Mouse (Mus musculus) stomach, embryonic 15.5 days (tissue): ENCODE results near the gene Pknox2. TPM values are rescaled to one million over a fixed set of nuclear protein-coding genes. Genes with fewer than 3 reads are reported as not detected.

Experiments
- ATAC-seq: fragments of 200-750 bp; cut with Nextera tagmentation; 2 replicates; pipeline ENCODE4 v1.8.0; 2017; ENCODE audit warnings: low read depth, moderate number of reproducible peaks, moderate TSS enrichment; ENCODE audit not compliant: insufficient read depth, low FRiP score
- H3K27ac ChIP-seq: fragments of 300-500 bp; sonication (generic); 2 replicates; pipeline ENCODE4 v1.5.1; 2015; ENCODE audit warnings: mild to moderate bottlenecking, inconsistent platforms
- H3K27me3 ChIP-seq: fragments of 300-500 bp; sonication (generic); replicated peaks from 2 replicates; pipeline ENCODE4 v1.6.1; 2015; ENCODE audit warnings: inconsistent platforms
- H3K36me3 ChIP-seq: fragments of 300-500 bp; sonication (generic); 2 replicates; pipeline ENCODE4 v1.6.1; 2015; ENCODE audit warnings: inconsistent platforms
- H3K4me1 ChIP-seq: fragments of 300-500 bp; sonication (generic); 2 replicates; pipeline ENCODE4 v1.6.1; 2015; ENCODE audit warnings: inconsistent platforms
- H3K4me2 ChIP-seq: fragments of 300-500 bp; sonication (generic); 2 replicates; pipeline ENCODE4 v1.6.1; 2015; ENCODE audit warnings: mild to moderate bottlenecking, inconsistent platforms
- H3K4me3 ChIP-seq: fragments of 300-500 bp; sonication (generic); replicated peaks from 2 replicates; pipeline ENCODE4 v1.5.1; 2015; ENCODE audit warnings: inconsistent platforms
- H3K9ac ChIP-seq: fragments of 300-500 bp; sonication (generic); 2 replicates; pipeline ENCODE4 v1.6.1; 2015; ENCODE audit warnings: inconsistent platforms
- H3K9me3 ChIP-seq: fragments of 300-500 bp; sonication (generic); 2 replicates; pipeline ENCODE4 v1.6.1; 2016; ENCODE audit warnings: inconsistent platforms
- WGBS: fragments of 180-500 bp; shearing (Covaris S2); methylation state at CpG from one replicate; pipeline ENCODE4 v1.1.7; 2015; 5-methylcytosine and 5-hydroxymethylcytosine counted together
- polyA plus RNA-seq: library from polyadenylated mRNA; unstranded; fragments of >200 nt; fragmentation: Nextera tagmentation; extraction: Ambion mirVana; gene quantifications from 2 replicates; pipeline ENCODE4 v1.2.1, GENCODE M21; 2015

The Pknox2 gene
- polyA plus RNA-seq, 1 experiment from 2014 or later, result 8.3 TPM

DNA sequence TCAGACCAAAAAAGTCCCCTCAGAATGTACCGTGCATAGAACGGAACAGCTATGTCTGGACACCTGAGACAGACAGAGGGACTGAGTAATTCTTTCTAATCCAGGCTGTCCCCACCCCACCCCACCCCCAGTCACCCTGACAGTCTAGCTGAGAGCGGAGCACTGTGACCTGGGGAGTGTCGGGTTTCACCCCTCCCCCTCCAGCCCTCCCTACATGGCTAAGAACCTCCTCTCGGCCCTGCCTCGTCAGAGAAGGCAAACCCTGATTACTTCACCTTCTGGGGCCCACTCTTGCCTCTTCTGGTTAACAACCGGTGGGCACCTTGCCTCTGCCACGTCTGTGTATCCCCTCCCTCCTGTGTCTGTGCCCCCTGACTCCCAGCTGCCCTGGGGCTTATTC, 7.7 kb downstream of the Pknox2 start:
- Histone ChIP-seq H3K27ac (no peak overlapping the region), H3K9me3 (no peaks in the 10 kb centered on the region), H3K4me2 (peak overlapping the region; percentile 42), H3K4me3 (no peak overlapping the region), H3K27me3 (0 out of 2 replicates have a peak, but pooled peaks cover under 1% of the 10 kb centered on the region), H3K36me3 (no peaks in the 10 kb centered on the region), H3K9ac (no peak overlapping the region), H3K4me1 (peaks cover 13% of the 10 kb centered on the region)
- peak; percentile 82 for ATAC-seq
- 6% methylated on average over 8 of the region's 8 CpGs for WGBS

DNA sequence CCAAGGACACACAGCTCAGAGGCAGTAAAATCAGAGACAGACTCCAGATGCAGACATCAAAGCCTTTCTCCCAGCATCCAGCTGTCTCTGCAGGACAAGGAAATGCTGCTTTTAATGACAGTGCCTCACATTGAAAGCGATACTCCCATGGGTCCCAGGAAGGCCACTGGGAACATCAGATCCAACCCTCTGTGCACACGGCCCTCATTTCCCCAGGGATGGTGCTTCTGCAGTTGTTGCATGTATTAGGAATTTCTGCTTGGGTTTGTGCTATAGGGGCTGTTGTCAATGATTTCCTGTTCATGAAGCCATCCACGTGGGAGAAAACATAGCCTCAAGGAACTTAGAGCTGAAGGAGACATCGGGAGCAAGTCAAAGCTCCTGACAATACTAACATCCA, 8.3 kb downstream of the Pknox2 start:
- 46% methylated on average over 4 of the region's 4 CpGs for WGBS
- H3K36me3 ChIP-seq, result no peaks in the 10 kb centered on the region

DNA sequence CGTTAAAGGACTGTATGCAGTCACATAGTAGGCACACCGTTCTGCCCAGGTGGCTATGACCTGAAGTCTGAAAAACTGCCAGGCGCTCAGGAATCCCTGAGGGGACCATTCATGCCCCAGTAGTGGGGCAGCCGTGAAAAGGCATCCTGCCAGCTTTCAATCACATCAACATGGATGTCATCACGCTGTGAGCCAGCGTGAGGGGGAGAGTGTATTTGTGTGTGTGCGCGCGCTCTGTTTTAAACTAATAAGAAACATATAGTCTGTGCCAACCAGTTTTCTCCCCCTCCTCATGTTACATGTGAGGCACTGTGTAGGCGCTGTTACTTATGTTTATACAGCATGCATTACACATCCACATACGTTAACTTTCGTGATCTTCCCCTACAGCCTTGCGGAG, 10.9 kb downstream of the Pknox2 start:
- Histone ChIP-seq H3K27me3 (no peaks in the 10 kb centered on the region), H3K9me3 (no peaks in the 10 kb centered on the region), H3K4me2 (no peak overlapping the region), H3K4me3 (no peak overlapping the region), H3K4me1 (peaks cover 11% of the 10 kb centered on the region), H3K27ac (no peak overlapping the region), H3K9ac (no peak overlapping the region), H3K36me3 (no peaks in the 10 kb centered on the region)
- ATAC-seq, result no peak
- 75% methylated on average over 13 of the region's 13 CpGs for WGBS

More for the DNA sequence above, 8.3 kb downstream of the Pknox2 start:
- Histone ChIP-seq H3K4me2 (no peak overlapping the region), H3K9ac (no peak overlapping the region), H3K4me1 (peaks cover 13% of the 10 kb centered on the region), H3K27ac (no peak overlapping the region), H3K27me3 (no peaks in the 10 kb centered on the region), H3K4me3 (no peak overlapping the region), H3K9me3 (no peaks in the 10 kb centered on the region)
- no peak for ATAC-seq

DNA sequence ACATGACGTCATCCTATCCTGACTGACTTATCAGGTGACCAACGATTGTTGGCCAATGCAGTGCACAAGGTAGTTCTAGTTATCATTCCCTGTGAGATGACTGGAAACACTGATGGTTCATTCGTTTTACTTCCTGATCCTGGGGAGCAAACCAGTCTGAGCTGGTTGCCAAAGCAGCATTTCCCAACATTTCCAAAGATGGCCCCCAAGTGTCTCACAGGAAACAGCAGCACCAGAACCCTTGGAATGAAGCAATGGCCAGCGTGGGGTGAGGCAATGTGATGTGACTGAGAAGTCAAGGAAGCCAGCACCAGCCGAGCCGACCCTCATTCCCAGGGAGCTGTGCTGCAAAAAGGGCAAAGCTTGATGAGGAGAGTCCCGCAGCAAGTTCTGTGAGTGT, 13.7 kb downstream of the Pknox2 start:
- H3K9me3 ChIP-seq, result no peaks in the 10 kb centered on the region
- no peak overlapping the region for H3K27ac ChIP-seq
- WGBS, result 81% methylated on average over 7 of the region's 7 CpGs
- H3K36me3 ChIP-seq, result no peaks in the 10 kb centered on the region
- H3K27me3 ChIP-seq, result no peaks in the 10 kb centered on the region
- ATAC-seq, result no peak
- no peak overlapping the region for H3K4me2 ChIP-seq
- no peak overlapping the region for H3K4me3 ChIP-seq
- no peaks in the 10 kb centered on the region for H3K4me1 ChIP-seq
- no peak overlapping the region for H3K9ac ChIP-seq

DNA sequence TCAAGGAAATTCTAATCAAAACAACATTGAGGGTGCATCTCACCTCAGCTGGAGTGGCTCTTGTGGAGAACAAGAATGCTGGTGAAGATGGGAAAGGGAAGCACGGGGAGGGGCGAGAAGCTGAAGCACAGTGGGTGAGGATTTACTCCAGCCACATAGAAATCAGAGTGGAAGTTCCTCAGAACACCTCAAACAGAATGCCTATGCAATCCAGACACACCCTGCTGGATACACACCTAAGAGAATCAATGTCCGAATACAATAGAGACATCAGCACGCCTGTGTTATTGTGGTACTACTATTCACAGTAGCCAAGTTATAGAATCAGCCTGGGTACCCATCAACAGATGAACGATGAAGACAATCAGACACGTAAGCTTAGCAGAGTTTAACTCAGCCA, 18.2 kb downstream of the Pknox2 start:
- no peaks in the 10 kb centered on the region for H3K36me3 ChIP-seq
- no peak overlapping the region for H3K4me3 ChIP-seq
- no peaks in the 10 kb centered on the region for H3K9me3 ChIP-seq
- no peak overlapping the region for H3K9ac ChIP-seq
- H3K27ac ChIP-seq, result no peak overlapping the region
- 85% methylated on average over 6 of the region's 6 CpGs for WGBS
- H3K27me3 ChIP-seq, result no peaks in the 10 kb centered on the region
- H3K4me2 ChIP-seq, result no peak overlapping the region
- H3K4me1 ChIP-seq, result no peaks in the 10 kb centered on the region
- no peak for ATAC-seq

DNA sequence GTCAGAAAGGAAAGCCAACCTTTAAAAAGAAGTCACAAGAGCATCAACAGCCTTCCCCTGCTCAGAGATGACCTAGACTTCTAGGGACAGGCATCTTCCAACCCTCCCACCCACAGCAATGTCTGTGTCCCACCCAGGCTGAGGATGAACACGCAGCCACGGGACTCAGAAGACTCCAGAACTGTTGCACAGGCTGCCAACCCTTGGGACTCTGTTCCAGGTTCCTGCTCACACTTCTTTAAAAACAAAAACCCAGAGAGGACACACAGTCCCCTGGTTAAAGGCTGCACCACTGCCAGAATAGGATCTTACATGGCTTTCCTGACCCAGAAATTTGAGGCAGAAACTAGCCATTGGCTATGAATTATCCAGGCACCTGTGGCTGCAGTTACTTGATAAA, 21.0 kb downstream of the Pknox2 start:
- no peak overlapping the region for H3K9ac ChIP-seq
- no peaks in the 10 kb centered on the region for H3K9me3 ChIP-seq
- H3K4me1 ChIP-seq, result no peaks in the 10 kb centered on the region
- H3K36me3 ChIP-seq, result no peaks in the 10 kb centered on the region
- no peak overlapping the region for H3K27ac ChIP-seq
- H3K27me3 ChIP-seq, result no peaks in the 10 kb centered on the region
- H3K4me3 ChIP-seq, result no peak overlapping the region
- no peak for ATAC-seq
- no peak overlapping the region for H3K4me2 ChIP-seq
- 82% methylated on average over 2 of the region's 2 CpGs for WGBS

DNA sequence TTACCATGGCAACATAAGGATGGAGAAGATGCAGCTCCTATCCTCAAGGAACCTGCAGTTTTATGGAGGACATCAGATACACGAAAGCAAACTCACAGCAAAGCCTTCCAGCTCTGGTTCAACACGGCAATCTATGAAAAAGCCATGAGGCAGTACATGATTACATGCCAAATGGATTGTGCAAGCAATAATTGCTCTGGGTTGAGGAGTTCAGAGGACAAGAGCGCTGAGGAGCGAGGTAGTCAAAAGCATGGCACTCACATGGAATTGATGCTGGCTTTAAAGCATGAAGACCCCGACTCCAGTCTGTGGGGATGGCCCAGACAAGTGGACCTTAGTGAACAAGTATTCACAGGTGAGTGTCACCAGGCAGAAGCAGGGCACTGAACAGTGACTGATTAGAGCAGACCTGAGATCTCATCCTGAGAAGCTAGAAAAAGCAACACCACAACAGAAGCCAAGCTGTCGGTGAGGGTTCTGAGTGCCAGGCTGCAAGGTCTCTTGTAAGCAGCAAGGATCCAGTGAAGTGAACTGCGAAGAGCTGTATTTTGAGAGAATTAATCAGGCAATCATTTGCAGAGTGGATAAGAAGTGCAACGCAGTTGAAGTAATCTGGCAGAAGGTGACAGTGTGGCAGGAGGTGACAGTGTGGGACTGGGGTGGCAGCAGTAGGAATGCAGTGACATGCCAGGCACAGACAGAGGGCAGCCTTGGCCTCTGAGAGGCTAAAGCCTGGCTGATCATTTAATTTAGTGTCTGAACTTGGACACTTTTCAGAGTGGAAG, 22.3 kb downstream of the Pknox2 start:
- Histone ChIP-seq H3K27me3 (no peaks in the 10 kb centered on the region), H3K27ac (no peak overlapping the region), H3K9ac (no peak overlapping the region), H3K36me3 (no peaks in the 10 kb centered on the region), H3K4me1 (no peaks in the 10 kb centered on the region), H3K9me3 (no peaks in the 10 kb centered on the region), H3K4me3 (no peak overlapping the region), H3K4me2 (no peak overlapping the region)
- WGBS, result 84% methylated on average over 8 of the region's 8 CpGs
- ATAC-seq, result no peak

DNA sequence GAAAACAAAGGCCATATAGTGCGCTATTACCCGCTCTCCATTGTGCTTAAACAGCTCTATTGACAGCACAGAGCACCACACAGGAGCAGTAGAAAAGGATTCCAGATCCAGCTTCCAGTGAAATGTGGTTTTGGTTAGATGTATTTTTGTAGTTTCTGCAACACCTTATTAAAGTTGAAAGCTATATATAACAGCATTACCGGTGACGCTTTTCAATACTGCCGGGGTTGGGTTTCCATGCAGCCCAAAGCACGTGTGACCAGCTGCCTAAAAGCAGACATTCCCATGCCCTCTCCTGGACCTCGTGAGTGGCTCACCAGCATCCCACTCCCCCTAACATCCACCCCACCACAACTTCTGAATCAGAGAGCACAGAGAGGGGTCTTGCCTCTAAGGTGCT, 23.8 kb downstream of the Pknox2 start:
- H3K4me1 ChIP-seq, result no peaks in the 10 kb centered on the region
- H3K4me2 ChIP-seq, result no peak overlapping the region
- 74% methylated on average over 7 of the region's 7 CpGs for WGBS
- ATAC-seq, result no peak
- H3K4me3 ChIP-seq, result no peak overlapping the region
- no peaks in the 10 kb centered on the region for H3K27me3 ChIP-seq
- H3K27ac ChIP-seq, result no peak overlapping the region
- H3K36me3 ChIP-seq, result no peaks in the 10 kb centered on the region
- no peak overlapping the region for H3K9ac ChIP-seq
- H3K9me3 ChIP-seq, result no peaks in the 10 kb centered on the region

DNA sequence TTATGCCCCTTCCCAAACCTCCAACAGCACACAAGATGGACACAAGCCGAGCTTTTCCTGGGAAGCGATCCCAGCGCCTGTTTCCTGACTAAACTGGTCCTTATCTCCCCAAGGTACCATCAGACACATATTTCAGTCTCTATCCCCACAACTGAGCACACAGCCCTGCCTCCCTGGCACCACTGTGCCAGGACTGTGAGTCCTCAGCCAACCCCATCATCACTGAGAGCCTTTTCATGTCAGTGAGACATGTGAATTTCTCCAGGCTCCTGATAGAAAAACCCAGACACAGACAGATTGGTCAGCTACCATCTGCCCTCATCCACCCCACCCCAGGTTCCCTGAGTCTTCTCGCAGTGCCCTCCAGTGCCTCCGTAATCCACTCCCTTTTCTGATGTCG, 24.2 kb downstream of the Pknox2 start:
- no peak overlapping the region for H3K27ac ChIP-seq
- H3K4me1 ChIP-seq, result no peaks in the 10 kb centered on the region
- no peaks in the 10 kb centered on the region for H3K36me3 ChIP-seq
- ATAC-seq, result no peak
- no peak overlapping the region for H3K4me3 ChIP-seq
- H3K9me3 ChIP-seq, result no peaks in the 10 kb centered on the region
- no peak overlapping the region for H3K9ac ChIP-seq
- no peaks in the 10 kb centered on the region for H3K27me3 ChIP-seq
- H3K4me2 ChIP-seq, result no peak overlapping the region
- 69% methylated on average over 6 of the region's 6 CpGs for WGBS

DNA sequence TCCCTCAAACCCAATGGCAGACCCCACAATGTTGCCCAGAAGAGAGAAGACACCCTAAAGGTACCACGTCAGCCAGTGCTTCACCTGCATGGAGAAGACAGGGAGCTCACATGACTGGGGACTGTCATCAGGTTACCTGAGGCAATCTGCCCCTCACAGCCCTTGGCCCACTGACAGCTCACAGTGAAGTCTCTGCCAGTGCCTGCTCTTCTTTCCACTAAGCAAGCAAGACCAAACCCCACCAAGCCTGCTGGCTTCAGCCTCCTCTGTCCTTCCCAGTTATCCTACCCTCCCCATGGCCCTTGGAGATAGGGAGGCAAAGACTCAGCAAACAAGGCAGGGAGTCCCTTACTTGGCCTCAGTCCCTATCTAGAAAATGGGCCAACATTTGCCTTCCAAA, 24.8 kb downstream of the Pknox2 start:
- ATAC-seq, result no peak
- Histone ChIP-seq H3K36me3 (no peaks in the 10 kb centered on the region), H3K27me3 (no peaks in the 10 kb centered on the region), H3K4me2 (no peak overlapping the region), H3K9me3 (no peaks in the 10 kb centered on the region), H3K4me3 (no peak overlapping the region), H3K9ac (no peak overlapping the region), H3K4me1 (no peaks in the 10 kb centered on the region), H3K27ac (no peak overlapping the region)
- 60% methylated on average over 1 of the region's 1 CpGs for WGBS

DNA sequence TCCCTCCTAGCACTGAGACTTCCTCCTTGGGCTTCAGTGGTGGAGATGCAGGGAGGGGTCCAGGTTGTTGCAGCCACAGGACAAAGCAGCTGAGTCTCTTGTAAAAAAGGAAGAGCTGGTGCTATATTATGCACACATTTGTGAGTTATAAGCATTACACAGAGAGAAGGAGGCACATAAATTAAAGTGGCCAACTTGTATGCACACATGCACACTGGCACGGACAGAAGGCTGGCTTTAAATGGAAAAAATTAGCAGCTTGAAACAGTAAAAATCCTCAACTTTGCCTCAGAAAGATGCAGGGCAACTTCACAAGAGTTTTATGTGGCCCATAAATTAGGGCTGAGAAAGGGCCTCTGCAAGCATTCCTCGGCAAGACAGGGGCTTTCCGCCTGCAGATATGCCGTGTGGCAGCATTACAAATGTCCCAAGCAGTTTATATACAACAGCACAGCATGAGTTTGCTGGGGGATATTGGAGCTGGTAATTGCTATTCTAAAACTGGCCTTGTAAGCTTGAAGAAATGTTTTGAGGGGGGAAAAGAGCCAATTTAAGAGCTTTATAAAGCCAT, 25.4 kb downstream of the Pknox2 start:
- no peaks in the 10 kb centered on the region for H3K27me3 ChIP-seq
- H3K4me2 ChIP-seq, result no peak overlapping the region
- no peak for ATAC-seq
- no peak overlapping the region for H3K4me3 ChIP-seq
- H3K36me3 ChIP-seq, result no peaks in the 10 kb centered on the region
- 42% methylated on average over 4 of the region's 4 CpGs for WGBS
- H3K27ac ChIP-seq, result no peak overlapping the region
- no peak overlapping the region for H3K9ac ChIP-seq
- H3K4me1 ChIP-seq, result no peaks in the 10 kb centered on the region
- H3K9me3 ChIP-seq, result no peaks in the 10 kb centered on the region

DNA sequence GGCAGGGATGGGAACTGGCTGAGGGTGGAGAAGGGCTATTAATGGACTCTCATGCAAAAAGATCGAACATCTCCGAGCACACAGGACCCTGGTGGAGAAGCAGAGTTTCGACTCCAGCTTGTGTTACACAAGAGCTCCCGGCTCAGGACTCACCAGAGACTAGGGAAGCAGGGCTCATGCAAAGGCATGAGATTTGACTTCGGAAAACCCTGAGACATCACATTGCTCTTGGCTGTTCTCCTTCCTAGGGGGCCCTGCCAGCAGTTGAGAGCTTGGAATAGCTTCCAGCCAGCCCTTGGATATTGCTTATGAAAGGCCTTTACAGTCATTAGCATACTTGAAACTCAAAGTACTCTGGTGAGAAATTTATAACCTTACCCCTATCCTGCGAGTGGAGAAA, 26.4 kb downstream of the Pknox2 start:
- H3K4me3 ChIP-seq, result no peak overlapping the region
- no peaks in the 10 kb centered on the region for H3K27me3 ChIP-seq
- no peaks in the 10 kb centered on the region for H3K9me3 ChIP-seq
- no peaks in the 10 kb centered on the region for H3K4me1 ChIP-seq
- H3K27ac ChIP-seq, result no peak overlapping the region
- no peak for ATAC-seq
- no peak overlapping the region for H3K9ac ChIP-seq
- WGBS, result 64% methylated on average over 6 of the region's 6 CpGs
- no peaks in the 10 kb centered on the region for H3K36me3 ChIP-seq
- H3K4me2 ChIP-seq, result no peak overlapping the region
